Mouse (Mus musculus) adrenal gland, adult 18-20 months (tissue): ENCODE results near the gene Fam187b. TPM values are rescaled to one million over a fixed set of nuclear protein-coding genes. Genes with fewer than 3 reads are reported as not detected.

ENCODE experiments used
- DNase-seq, 2 experiments: peaks; one replicate each; pipeline ENCODE4 v3.0.0; 2021 to 2022; ENCODE audit warnings: low spot score in 2 of 2
- total RNA-seq, 2 experiments: library from RNA; stranded (reverse); gene quantifications; 1 replicate in 1 of 2; 2 replicates in 1 of 2; pipeline ENCODE4 v1.2.3; 2021

Fam187b gene
- total RNA-seq, 2 experiments from 2014 or later: 0.61 to 0.66 TPM

- DNase-seq: no peak
These were observed 15.3 kb upstream of the Fam187b start for GRCm38 (mm10) chr7:30958109-30958865.

- DNase-seq: no peak
These were observed 14.6 kb upstream of the Fam187b start for GRCm38 (mm10) chr7:30958866-30959487.

GRCm38 (mm10) chr7:30959786-30960349, 13.7 kb upstream of the Fam187b start:
- no peak for DNase-seq

- DNase-seq: no peak
These were observed 10.7 kb upstream of the Fam187b start for GRCm38 (mm10) chr7:30962862-30963261.

- no peak for DNase-seq
These were observed 9.2 kb upstream of the Fam187b start for GRCm38 (mm10) chr7:30964366-30964765.

GRCm38 (mm10) chr7:30965677-30966076, 7.9 kb upstream of the Fam187b start:
- DNase-seq: no peak

GRCm38 (mm10) chr7:30966657-30967056, 6.9 kb upstream of the Fam187b start:
- no peak for DNase-seq

GRCm38 (mm10) chr7:30968611-30969010, 5.0 kb upstream of the Fam187b start:
- peak in 1 of 2 experiments; percentile 57 for DNase-seq

- no peak for DNase-seq
These were observed 4.4 kb upstream of the Fam187b start for GRCm38 (mm10) chr7:30969174-30969573.

GRCm38 (mm10) chr7:30971901-30972300, 1.7 kb upstream of the Fam187b start:
- DNase-seq: no peak

GRCm38 (mm10) chr7:30972426-30973250, 952 bp upstream of the Fam187b start:
- no peak for DNase-seq

- no peak for DNase-seq
These were observed 414 bp upstream of the Fam187b start, which contains the start of gene Lsr for GRCm38 (mm10) chr7:30973251-30973500. Lsr (minus strand) TSS chr7:30973464.

GRCm38 (mm10) chr7:30981703-30982102, 8.1 kb downstream of the Fam187b start:
- no peak for DNase-seq

- DNase-seq: no peak
These were observed 11.8 kb downstream of the Fam187b start for GRCm38 (mm10) chr7:30985357-30985756.

GRCm38 (mm10) chr7:30988519-30989162, 15.1 kb downstream of the Fam187b start:
- peak in 1 of 2 experiments; percentile 34 for DNase-seq

- DNase-seq: no peak
These were observed 18.6 kb downstream of the Fam187b start for GRCm38 (mm10) chr7:30992148-30992547.

GRCm38 (mm10) chr7:30993986-30994385, 20.4 kb downstream of the Fam187b start:
- no peak for DNase-seq

GRCm38 (mm10) chr7:30996491-30996890, 22.9 kb downstream of the Fam187b start:
- DNase-seq: no peak

GRCm38 (mm10) chr7:31000505-31001020, 27.0 kb downstream of the Fam187b start:
- peak; percentile 44 to 56 for DNase-seq

GRCm38 (mm10) chr7:31002650-31003049, 29.1 kb downstream of the Fam187b start:
- no peak for DNase-seq

GRCm38 (mm10) chr7:31007775-31008174, 34.2 kb downstream of the Fam187b start:
- no peak for DNase-seq
